Mouse (Mus musculus) CH12.LX (cell line): ENCODE data around the gene Ing1. TPM values are rescaled to one million over a fixed set of nuclear protein-coding genes. Genes with fewer than 3 reads are reported as not detected.

Experiments used
- DNase-seq: peaks from one replicate; pipeline ENCODE4 v3.0.0-alpha.2; 2013; ENCODE audit errors: extremely low read depth
- H3K27ac ChIP-seq: 2 replicates; pipeline ENCODE4 v1.5.1; 2012; ENCODE audit warnings: low read depth, mild to moderate bottlenecking, control low read depth, moderate library complexity; ENCODE audit not compliant: insufficient read depth
- H3K27me3 ChIP-seq: replicated peaks from 2 replicates; pipeline ENCODE3; 2012; ENCODE audit warnings: inconsistent platforms
- H3K36me3 ChIP-seq, 2 experiments: replicated peaks in 1 of 2; 2 replicates each; pipeline versions ENCODE3 to v1.6.1; 2012; ENCODE audit warnings: inconsistent platforms in 1 of 2, low read length in 1 of 2, mild to moderate bottlenecking in 1 of 2, mixed read lengths in 1 of 2, moderate library complexity in 1 of 2; ENCODE audit not compliant: control insufficient read depth in 1 of 2, insufficient read depth in 1 of 2
- H3K4me1 ChIP-seq, 2 experiments: 2 replicates each; pipeline ENCODE4 v1.6.1; 2012; ENCODE audit warnings: inconsistent platforms in 1 of 2, moderate library complexity in 1 of 2; ENCODE audit not compliant: insufficient read depth in 2 of 2, control insufficient read depth in 1 of 2
- H3K4me2 ChIP-seq: 2 replicates; pipeline ENCODE4 v1.6.1; 2012; ENCODE audit warnings: low read depth, mild to moderate bottlenecking, control low read depth; ENCODE audit not compliant: poor library complexity, insufficient read depth, severe bottlenecking
- H3K4me3 ChIP-seq, 3 experiments: fragments of 150-350 bp in 1 of 3; sonication (generic) in 1 of 3; replicated peaks in 1 of 3; 2 replicates each; pipeline versions ENCODE3 to v1.5.1; 2011 to 2012; ENCODE audit warnings: low read depth in 2 of 3, low read length in 2 of 3, mild to moderate bottlenecking in 2 of 3, moderate library complexity in 2 of 3, control low read depth in 1 of 3, improper control_type of control experiment in 1 of 3, inconsistent platforms in 1 of 3, mixed read lengths in 1 of 3; ENCODE audit not compliant: poor library complexity in 1 of 3
- H3K79me2 ChIP-seq: replicated peaks from 2 replicates; pipeline ENCODE4 v1.6.1; 2012; ENCODE audit warnings: mild to moderate bottlenecking, moderate library complexity; ENCODE audit not compliant: control insufficient read depth, poor library complexity, insufficient read depth, severe bottlenecking; ENCODE audit errors: extremely low read depth
- H3K9ac ChIP-seq: 2 replicates; pipeline ENCODE4 v1.6.1; 2012; ENCODE audit warnings: low read depth, mild to moderate bottlenecking, control low read depth, moderate library complexity; ENCODE audit not compliant: insufficient read depth
- H3K9me3 ChIP-seq: replicated peaks from 2 replicates; pipeline ENCODE3; 2012; ENCODE audit warnings: low read length, inconsistent platforms, mixed read lengths
- CHD1 ChIP-seq: IDR thresholded peaks from 2 replicates; pipeline ENCODE4 v1.6.1; 2012; ENCODE audit warnings: low read depth, low read length, improper control_type of control experiment, inconsistent platforms
- CHD2 ChIP-seq: IDR thresholded peaks from 2 replicates; pipeline ENCODE4 v1.6.1; 2011; ENCODE audit warnings: low read length, improper control_type of control experiment
- ELF1 ChIP-seq: IDR thresholded peaks from 2 replicates; pipeline ENCODE4 v1.6.1; 2014; ENCODE audit warnings: low read depth, mild to moderate bottlenecking, inconsistent platforms, low read length, improper control_type of control experiment
- ETS1 ChIP-seq: conservative IDR thresholded peaks from 2 replicates; pipeline ENCODE4 v1.6.1; 2012; ENCODE audit warnings: low read depth, mild to moderate bottlenecking, inconsistent platforms, low read length, improper control_type of control experiment, moderate library complexity
- GABPA ChIP-seq: IDR thresholded peaks from 2 replicates; pipeline ENCODE4 v1.6.1; 2012; ENCODE audit warnings: low read depth, low read length, improper control_type of control experiment, inconsistent platforms; ENCODE audit not compliant: insufficient replicate concordance
- IRF4 ChIP-seq: IDR thresholded peaks from 2 replicates; pipeline ENCODE4 v1.6.1; 2014; ENCODE audit warnings: low read depth, mild to moderate bottlenecking, inconsistent platforms, low read length, improper control_type of control experiment
- JUND ChIP-seq: conservative IDR thresholded peaks from 2 replicates; pipeline ENCODE4 v1.6.1; 2011; ENCODE audit warnings: low read depth, low read length, improper control_type of control experiment
- MAX ChIP-seq: IDR thresholded peaks from 2 replicates; pipeline ENCODE4 v1.6.1; 2011; ENCODE audit warnings: low read length, improper control_type of control experiment
- MAZ ChIP-seq: IDR thresholded peaks from 2 replicates; pipeline ENCODE4 v1.6.1; 2012; ENCODE audit warnings: low read depth, mild to moderate bottlenecking, inconsistent platforms, low read length, improper control_type of control experiment, moderate library complexity
- MEF2A ChIP-seq: IDR thresholded peaks from 2 replicates; pipeline ENCODE4 v1.6.1; 2014; ENCODE audit warnings: low read depth, mild to moderate bottlenecking, inconsistent platforms, low read length, improper control_type of control experiment, borderline replicate concordance
- NELFE ChIP-seq: IDR thresholded peaks from 2 replicates; pipeline ENCODE4 v1.6.1; 2011; ENCODE audit warnings: low read depth, low read length, improper control_type of control experiment
- POLR2A ChIP-seq: IDR thresholded peaks from 2 replicates; pipeline ENCODE4 v1.6.1; 2011; ENCODE audit warnings: low read depth, mild to moderate bottlenecking, improper control_type of control experiment, low read length
- POLR2AphosphoS2 ChIP-seq: IDR thresholded peaks from 2 replicates; pipeline ENCODE4 v1.6.1; 2011; ENCODE audit warnings: low read depth, low read length, improper control_type of control experiment
- RCOR1 ChIP-seq: conservative IDR thresholded peaks from 2 replicates; pipeline ENCODE4 v1.6.1; 2012; ENCODE audit warnings: low read depth, mild to moderate bottlenecking, inconsistent platforms, low read length, improper control_type of control experiment
- SMC3 ChIP-seq: IDR thresholded peaks from 2 replicates; pipeline ENCODE4 v1.6.1; 2011; ENCODE audit warnings: low read depth, low read length, improper control_type of control experiment
- TBP ChIP-seq: conservative IDR thresholded peaks from 2 replicates; pipeline ENCODE4 v1.6.1; 2011; ENCODE audit warnings: low read depth, low read length, improper control_type of control experiment
- TCF12 ChIP-seq: IDR thresholded peaks from 2 replicates; pipeline ENCODE4 v1.6.1; 2014; ENCODE audit warnings: low read depth, mild to moderate bottlenecking, inconsistent platforms, low read length, improper control_type of control experiment
- UBTF ChIP-seq: IDR thresholded peaks from 2 replicates; pipeline ENCODE4 v1.6.1; 2012; ENCODE audit warnings: low read depth, mild to moderate bottlenecking, inconsistent platforms, low read length, improper control_type of control experiment, moderate library complexity
- USF1 ChIP-seq: IDR thresholded peaks from 2 replicates; pipeline ENCODE4 v1.6.1; 2014; ENCODE audit warnings: low read depth, mild to moderate bottlenecking, inconsistent platforms, low read length, improper control_type of control experiment
- USF2 ChIP-seq: conservative IDR thresholded peaks from 2 replicates; pipeline ENCODE4 v1.6.1; 2011; ENCODE audit warnings: low read depth, low read length, improper control_type of control experiment
- ZC3H11A ChIP-seq: IDR thresholded peaks from 2 replicates; pipeline ENCODE4 v1.6.1; 2012; ENCODE audit warnings: low read depth, mild to moderate bottlenecking, inconsistent platforms, low read length, improper control_type of control experiment
- ZKSCAN1 ChIP-seq: IDR thresholded peaks from 2 replicates; pipeline ENCODE4 v1.6.1; 2012; ENCODE audit warnings: low read depth, inconsistent platforms, low read length, improper control_type of control experiment, borderline replicate concordance
- ZMIZ1 ChIP-seq: IDR thresholded peaks from 2 replicates; pipeline ENCODE4 v1.6.1; 2012; ENCODE audit warnings: low read depth, mild to moderate bottlenecking, inconsistent platforms, low read length, improper control_type of control experiment
- dilution Hi-C: fragments of 300-500 bp; cut with MboI; formaldehyde crosslinking; loops from 2 replicates; pipeline ENCODE4 v1.14.3; 2020; ENCODE audit warnings: low sequenced_read_pairs; ENCODE audit not compliant: extremely low pct_unique_long_range_greater_than_20kb, extremely low pct_ligation_motif_present
- in situ Hi-C: fragments of 300-500 bp; cut with MboI; formaldehyde crosslinking; loops from 3 replicates; pipeline ENCODE4 v1.14.3; 2019; ENCODE audit warnings: low sequenced_read_pairs, low pct_ligation_motif_present, low pct_unique_long_range_greater_than_20kb, mixed read lengths
- polyA plus RNA-seq: library from polyadenylated mRNA; unstranded; fragments of >175 nt; gene quantifications from 2 replicates; pipeline ENCODE4 v1.2.1, GENCODE M21; 2012; ENCODE audit warnings: low read depth; ENCODE audit not compliant: insufficient read length
- total RNA-seq, 2 experiments: library from RNA; depleted of rRNA; stranded (reverse); fragments of 300-350 nt in 1 of 2; fragments of >200 nt in 1 of 2; gene quantifications; 2 replicates each; pipeline ENCODE4 v1.2.3; 2012 to 2014

The Ing1 gene
- total and polyA plus RNA-seq, 3 experiments: 30.9 to 47.8 (median 33.8) TPM

DNA sequence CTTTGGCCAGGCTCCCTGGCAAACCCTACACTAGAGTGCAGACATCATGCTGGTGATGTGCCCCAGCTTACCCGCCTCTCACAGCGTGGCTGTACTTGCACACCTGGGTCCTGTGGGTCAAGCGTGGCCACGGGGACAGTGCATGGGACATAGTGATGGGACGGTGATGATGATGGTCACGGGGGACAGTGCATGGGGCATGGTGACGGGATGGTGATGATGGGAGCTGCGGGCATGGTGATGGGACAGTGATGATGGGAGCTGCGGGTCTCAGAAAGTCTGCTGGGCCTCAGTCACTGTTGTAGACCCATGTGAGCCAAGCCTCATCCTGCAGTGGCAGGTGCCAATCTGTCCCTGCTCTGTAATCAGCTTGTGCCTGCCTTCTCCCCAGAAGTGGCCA is 39.1 kb upstream of the Ing1 start:
- TF ChIP-seq POLR2AphosphoS2 (no peak), MAZ (no peak), CHD2 (no peak), ZMIZ1 (no peak), USF2 (no peak), MEF2A (no peak), TCF12 (no peak), GABPA (no peak), SMC3 (no peak)
- Histone ChIP-seq H3K4me3 (no peak overlapping the region), H3K79me2 (no peaks in the 10 kb centered on the region), H3K4me2 (no peak overlapping the region), H3K9ac (no peak overlapping the region), H3K9me3 (no peaks in the 10 kb centered on the region), H3K4me1 (no peaks in the 10 kb centered on the region), H3K36me3 (peaks cover 90 to 99% of the 10 kb centered on the region in 2 experiments), H3K27me3 (no peaks in the 10 kb centered on the region), H3K27ac (no peak overlapping the region)
- in situ Hi-C loops: loop anchor here (25.0 kb wide), 1 partner anchor 96 kb away; no protein-coding TSS in a partner anchor
- dilution Hi-C loops: no loop called here
- no peak for DNase-seq

DNA sequence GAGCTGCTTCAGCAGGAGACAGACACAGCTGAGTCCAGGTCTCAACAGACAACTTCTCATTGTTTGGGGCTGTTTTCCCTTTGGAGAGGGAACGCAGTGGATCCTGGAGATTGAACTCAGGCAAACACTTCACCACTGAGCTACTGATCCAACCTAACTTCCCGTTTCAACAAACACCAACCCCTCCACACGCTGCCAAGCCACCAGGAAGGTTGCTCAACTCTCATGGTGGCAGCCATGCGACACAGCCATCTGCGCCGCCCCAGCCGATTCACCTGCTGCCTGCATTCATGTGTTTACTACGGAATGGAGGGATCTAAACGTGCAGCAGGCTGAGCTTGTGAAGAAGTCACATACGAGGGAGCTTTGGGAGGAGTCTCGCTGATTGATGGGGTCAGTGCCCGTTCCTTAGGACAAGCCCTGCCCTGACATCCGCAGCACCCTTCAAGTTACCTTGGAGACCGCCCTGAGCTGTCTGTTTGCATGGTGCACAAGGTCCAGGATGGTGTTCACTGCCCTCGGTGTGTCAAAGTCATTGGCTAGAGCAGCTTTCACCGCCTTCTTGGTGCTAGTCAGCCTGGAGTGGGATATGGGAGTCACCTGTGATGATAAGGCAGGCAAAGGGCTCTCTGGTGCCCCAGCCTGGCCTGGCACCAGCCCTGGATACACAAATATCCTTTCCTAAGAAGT is 37.9 kb upstream of the Ing1 start:
- in situ Hi-C loops: loop anchor here (25.0 kb wide), 1 partner anchor 95 kb away; no protein-coding TSS in a partner anchor
- dilution Hi-C loops: no loop called here
- peaks cover 89 to 99% of the 10 kb centered on the region in 2 experiments for H3K36me3 ChIP-seq

DNA sequence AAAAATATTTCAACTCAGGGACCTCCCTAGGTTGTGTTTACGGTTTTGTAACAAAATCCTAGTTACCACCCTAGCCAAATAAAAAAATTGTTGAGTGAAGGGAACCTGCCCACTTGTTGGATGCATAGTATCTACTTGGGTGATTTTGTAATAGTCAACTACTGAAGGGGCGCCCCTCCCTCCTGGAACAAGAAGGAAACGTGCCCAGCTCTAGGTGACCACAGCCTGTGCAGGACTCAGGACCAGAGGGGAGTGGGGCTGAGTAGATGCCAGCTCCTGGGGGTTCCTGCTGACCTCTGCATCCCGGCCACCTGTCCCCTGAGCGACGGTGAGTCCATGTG is 37.3 kb upstream of the Ing1 start:
- no peak overlapping the region for H3K4me3 ChIP-seq
- in situ Hi-C loops (loop anchor here (25.0 kb wide), 1 partner anchor 94 kb away; no protein-coding TSS in a partner anchor), dilution Hi-C loops (no loop called here)

More for the DNA sequence above, 37.9 kb upstream of the Ing1 start:
- Histone ChIP-seq H3K4me2 (no peak overlapping the region), H3K27me3 (no peaks in the 10 kb centered on the region), H3K9me3 (no peaks in the 10 kb centered on the region)
- TF ChIP-seq USF1: no peak
- no peak for TF ChIP-seq JUND
- TF ChIP-seq, all 38 proteins: peak for 0
- DNase-seq: no peak
- Histone ChIP-seq H3K79me2 (no peaks in the 10 kb centered on the region), H3K4me1 (no peaks in the 10 kb centered on the region), H3K4me3 (no peak overlapping the region), H3K9ac (no peak overlapping the region), H3K27ac (no peak overlapping the region)

More for the DNA sequence above, 37.3 kb upstream of the Ing1 start:
- H3K9ac ChIP-seq: no peak overlapping the region
- DNase-seq: no peak
- no peaks in the 10 kb centered on the region for H3K79me2 ChIP-seq
- H3K9me3 ChIP-seq: no peaks in the 10 kb centered on the region
- no peak overlapping the region for H3K4me2 ChIP-seq
- TF ChIP-seq CHD1 (no peak), TBP (no peak), MAX (no peak), NELFE (no peak), POLR2A (no peak), UBTF (no peak), ZKSCAN1 (no peak), IRF4 (no peak), MEF2A (no peak), GABPA (no peak), ELF1 (no peak), ZC3H11A (no peak), ZMIZ1 (no peak), ETS1 (no peak), RCOR1 (no peak)
- H3K27me3 ChIP-seq: no peaks in the 10 kb centered on the region
- H3K27ac ChIP-seq: no peak overlapping the region
- no peaks in the 10 kb centered on the region for H3K4me1 ChIP-seq
- H3K36me3 ChIP-seq: peaks cover 88 to 99% of the 10 kb centered on the region in 2 experiments
